Mouse (Mus musculus): ENCODE measurements at regions not wholly inside any gene's neighbourhood (a gene's known extent, or its start where the extent isn't known, plus 50 kb on each side); places are given as distances from the start of the nearest gene placed in this dataset.

DNA sequence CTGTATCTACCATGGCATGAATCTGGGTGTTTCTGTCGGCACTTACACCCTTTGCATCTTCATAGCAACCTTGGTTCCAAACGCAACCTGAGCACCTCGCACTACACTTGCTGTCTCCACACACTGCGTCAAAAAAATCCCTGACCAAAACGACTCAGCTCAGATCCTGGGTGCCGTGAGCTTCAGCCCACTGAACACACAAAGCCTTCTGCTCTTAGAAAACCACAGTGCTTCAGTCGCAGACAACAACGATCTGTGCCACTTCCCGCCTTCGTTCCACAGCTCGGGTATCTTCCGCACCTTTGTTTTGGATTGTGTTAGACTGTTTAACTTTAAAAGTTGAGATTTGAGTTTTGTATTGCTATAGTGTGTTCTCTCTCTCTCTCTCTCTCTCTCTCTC lies 105.7 kb downstream of the Sp3 start:
- TF ChIP-seq CTCF (IDR thresholded peaks at IDR 0.05; ENCODE audit: borderline replicate concordance, insufficient read depth, low read length), result no peak
- no peak for TF ChIP-seq POLR2A (IDR thresholded peaks at IDR 0.05; ENCODE audit: low read depth, low read length)

All from embryonic fibroblast, embryonic 13.5 days (primary cell).